Mouse (Mus musculus) liver, embryonic 12.5 days (tissue): ENCODE data around the gene Pigq. TPM values are rescaled to one million over a fixed set of nuclear protein-coding genes. Genes with fewer than 3 reads are reported as not detected.

Experiments used
- ATAC-seq: fragments of 200-750 bp; cut with Nextera tagmentation; 2 replicates; pipeline ENCODE4 v1.8.0; 2017; ENCODE audit warnings: moderate number of reproducible peaks, mild to moderate bottlenecking, moderate library complexity
- H3K27ac ChIP-seq: fragments of 300-500 bp; sonication (generic); 2 replicates; pipeline ENCODE4 v1.5.1; 2016; ENCODE audit warnings: mild to moderate bottlenecking
- H3K27me3 ChIP-seq: fragments of 300-500 bp; sonication (generic); replicated peaks from 2 replicates; pipeline ENCODE4 v1.6.1; 2016; ENCODE audit warnings: mild to moderate bottlenecking, moderate library complexity
- H3K36me3 ChIP-seq: fragments of 300-500 bp; sonication (generic); 2 replicates; pipeline ENCODE4 v1.6.1; 2016; ENCODE audit warnings: mild to moderate bottlenecking, moderate library complexity
- H3K4me1 ChIP-seq: fragments of 300-500 bp; sonication (generic); 2 replicates; pipeline ENCODE4 v1.6.1; 2016
- H3K4me2 ChIP-seq: fragments of 300-500 bp; sonication (generic); 2 replicates; pipeline ENCODE4 v1.6.1; 2016; ENCODE audit warnings: mild to moderate bottlenecking, moderate library complexity
- H3K4me3 ChIP-seq: fragments of 300-500 bp; sonication (generic); 2 replicates; pipeline ENCODE4 v1.5.1; 2016; ENCODE audit warnings: mild to moderate bottlenecking, moderate library complexity
- H3K9ac ChIP-seq: fragments of 300-500 bp; sonication (generic); 2 replicates; pipeline ENCODE4 v1.6.1; 2016; ENCODE audit warnings: mild to moderate bottlenecking, moderate library complexity
- H3K9me3 ChIP-seq: fragments of 300-500 bp; sonication (generic); replicated peaks from 2 replicates; pipeline ENCODE4 v1.6.1; 2016; ENCODE audit warnings: mild to moderate bottlenecking, moderate library complexity
- WGBS: fragments of 180-500 bp; shearing (Covaris S2); methylation state at CpG from one replicate; pipeline ENCODE4 v1.1.7; 2016; ENCODE audit not compliant: insufficient replicate concordance; 5-methylcytosine and 5-hydroxymethylcytosine counted together
- polyA plus RNA-seq: library from polyadenylated mRNA; unstranded; fragments of >200 nt; fragmentation: Nextera tagmentation; extraction: Ambion mirVana; gene quantifications from 2 replicates; pipeline ENCODE4 v1.2.1, GENCODE M21; 2016

Gene Pigq
- polyA plus RNA-seq, 1 experiment from 2014 or later: 161 TPM

GRCm38 (mm10) chr17:25893975-25894617 is 50.6 kb downstream of the Pigq start:
- peak; percentile 72 for ATAC-seq
- Histone ChIP-seq H3K27me3 (no peaks in the 10 kb centered on the region), H3K9me3 (no peaks in the 10 kb centered on the region), H3K4me3 (no peak overlapping the region), H3K4me2 (no peak overlapping the region), H3K4me1 (peaks cover 18% of the 10 kb centered on the region), H3K9ac (no peak overlapping the region), H3K36me3 (peaks cover 12% of the 10 kb centered on the region), H3K27ac (no peak overlapping the region)
- WGBS: 19% methylated on average over 2 of the region's 2 CpGs

GRCm38 (mm10) chr17:25888837-25889236 is 55.9 kb downstream of the Pigq start:
- no peak overlapping the region for H3K4me2 ChIP-seq
- H3K27ac ChIP-seq: no peak overlapping the region
- no peak overlapping the region for H3K9ac ChIP-seq
- H3K4me3 ChIP-seq: no peak overlapping the region
- peaks cover 33% of the 10 kb centered on the region for H3K36me3 ChIP-seq
- 63% methylated on average over 3 of the region's 3 CpGs for WGBS
- no peak for ATAC-seq
- no peaks in the 10 kb centered on the region for H3K9me3 ChIP-seq
- no peaks in the 10 kb centered on the region for H3K27me3 ChIP-seq
- H3K4me1 ChIP-seq: peaks cover 16% of the 10 kb centered on the region

- Histone ChIP-seq H3K4me3 (no peak overlapping the region), H3K4me2 (no peak overlapping the region), H3K27ac (no peak overlapping the region), H3K27me3 (no peaks in the 10 kb centered on the region), H3K9me3 (no peaks in the 10 kb centered on the region), H3K9ac (no peak overlapping the region), H3K36me3 (peaks cover 47% of the 10 kb centered on the region), H3K4me1 (peaks cover 21% of the 10 kb centered on the region)
- ATAC-seq: no peak
- WGBS: 69% methylated on average over 10 of the region's 10 CpGs
Observed at GRCm38 (mm10) chr17:25887467-25887866, 57.3 kb downstream of the Pigq start.

GRCm38 (mm10) chr17:25886806-25887205 is 57.9 kb downstream of the Pigq start:
- Histone ChIP-seq H3K27ac (no peak overlapping the region), H3K9me3 (no peaks in the 10 kb centered on the region), H3K4me2 (no peak overlapping the region), H3K27me3 (no peaks in the 10 kb centered on the region), H3K36me3 (peaks cover 50% of the 10 kb centered on the region), H3K4me3 (no peak overlapping the region), H3K4me1 (peaks cover 27% of the 10 kb centered on the region), H3K9ac (no peak overlapping the region)
- ATAC-seq: no peak

- ATAC-seq: no peak
- no peak overlapping the region for H3K4me2 ChIP-seq
- peaks cover 38% of the 10 kb centered on the region for H3K4me1 ChIP-seq
- no peak overlapping the region for H3K27ac ChIP-seq
- H3K9me3 ChIP-seq: no peaks in the 10 kb centered on the region
- H3K9ac ChIP-seq: no peak overlapping the region
- H3K27me3 ChIP-seq: no peaks in the 10 kb centered on the region
- WGBS: 52% methylated on average over 4 of the region's 4 CpGs
- no peak overlapping the region for H3K4me3 ChIP-seq
- H3K36me3 ChIP-seq: peaks cover 54% of the 10 kb centered on the region
Observed at GRCm38 (mm10) chr17:25885636-25886035, 59.1 kb downstream of the Pigq start.

- 75% methylated on average over 3 of the region's 3 CpGs for WGBS
- Histone ChIP-seq H3K4me1 (peaks cover 41% of the 10 kb centered on the region), H3K27ac (no peak overlapping the region), H3K4me3 (no peak overlapping the region), H3K27me3 (no peaks in the 10 kb centered on the region), H3K9ac (no peak overlapping the region), H3K36me3 (peaks cover 53% of the 10 kb centered on the region), H3K9me3 (no peaks in the 10 kb centered on the region), H3K4me2 (no peak overlapping the region)
- no peak for ATAC-seq
Observed at GRCm38 (mm10) chr17:25883824-25884223, 60.9 kb downstream of the Pigq start.

- H3K9me3 ChIP-seq: no peaks in the 10 kb centered on the region
- no peak for ATAC-seq
- 85% methylated on average over 8 of the region's 8 CpGs for WGBS
- no peak overlapping the region for H3K4me2 ChIP-seq
- H3K27me3 ChIP-seq: no peaks in the 10 kb centered on the region
- peaks cover 55% of the 10 kb centered on the region for H3K36me3 ChIP-seq
- H3K27ac ChIP-seq: no peak overlapping the region
- no peak overlapping the region for H3K9ac ChIP-seq
- H3K4me3 ChIP-seq: no peak overlapping the region
- peaks cover 41% of the 10 kb centered on the region for H3K4me1 ChIP-seq
Observed at GRCm38 (mm10) chr17:25883268-25883667, 61.5 kb downstream of the Pigq start.

- Histone ChIP-seq H3K27me3 (no peaks in the 10 kb centered on the region), H3K4me3 (no peak overlapping the region), H3K4me1 (peaks cover 44% of the 10 kb centered on the region), H3K36me3 (peaks cover 54% of the 10 kb centered on the region), H3K9ac (no peak overlapping the region), H3K4me2 (no peak overlapping the region), H3K27ac (peak overlapping the region; percentile 67; the same call in 1 of the 2 replicates), H3K9me3 (no peaks in the 10 kb centered on the region)
- peak; percentile 59 for ATAC-seq
- WGBS: 40% methylated on average over 5 of the region's 5 CpGs
Observed at GRCm38 (mm10) chr17:25882306-25882705, 62.4 kb downstream of the Pigq start.

GRCm38 (mm10) chr17:25881691-25882090 is 63.0 kb downstream of the Pigq start:
- H3K4me3 ChIP-seq: no peak overlapping the region
- no peaks in the 10 kb centered on the region for H3K27me3 ChIP-seq
- 67% methylated on average over 4 of the region's 4 CpGs for WGBS
- ATAC-seq: no peak
- H3K4me2 ChIP-seq: no peak overlapping the region
- peaks cover 54% of the 10 kb centered on the region for H3K36me3 ChIP-seq
- H3K27ac ChIP-seq: peak overlapping the region; percentile 67
- no peak overlapping the region for H3K9ac ChIP-seq
- peaks cover 44% of the 10 kb centered on the region for H3K4me1 ChIP-seq
- H3K9me3 ChIP-seq: no peaks in the 10 kb centered on the region

- H3K4me3 ChIP-seq: no peak overlapping the region
- peak; percentile 3; the same call in 1 of the 2 replicates for ATAC-seq
- H3K36me3 ChIP-seq: peaks cover 54% of the 10 kb centered on the region
- H3K4me1 ChIP-seq: peaks cover 44% of the 10 kb centered on the region
- H3K9me3 ChIP-seq: no peaks in the 10 kb centered on the region
- WGBS: 35% methylated on average over 5 of the region's 5 CpGs
- H3K9ac ChIP-seq: no peak overlapping the region
- no peak overlapping the region for H3K4me2 ChIP-seq
- H3K27ac ChIP-seq: peak overlapping the region; percentile 67
- H3K27me3 ChIP-seq: no peaks in the 10 kb centered on the region
Observed at GRCm38 (mm10) chr17:25880913-25881641, 63.7 kb downstream of the Pigq start.

- no peak within 1 kb of the TSS for H3K4me3 ChIP-seq
- no peak within 1 kb of the TSS for H3K9ac ChIP-seq
- WGBS: 61% methylated on average over 5 of the region's 5 CpGs
- H3K36me3 ChIP-seq: peaks cover 54% of the 10 kb centered on the region
- H3K27ac ChIP-seq: peak within 1 kb of the TSS; percentile 67
- H3K27me3 ChIP-seq: no peaks in the 10 kb centered on the region
- H3K4me2 ChIP-seq: no peak within 1 kb of the TSS
- peaks cover 45% of the 10 kb centered on the region for H3K4me1 ChIP-seq
- H3K9me3 ChIP-seq: no peaks in the 10 kb centered on the region
- peak; percentile 19; the same call in 1 of the 2 replicates for ATAC-seq
Observed at GRCm38 (mm10) chr17:25880196-25880910, 64.4 kb downstream of the Pigq start, which contains the start of gene Wfikkn1. TSS of gene Wfikkn1 (minus strand) at chr17:25880858.

- no peak overlapping the region for H3K4me2 ChIP-seq
- no peak overlapping the region for H3K9ac ChIP-seq
- H3K4me1 ChIP-seq: peaks cover 45% of the 10 kb centered on the region
- H3K36me3 ChIP-seq: peaks cover 54% of the 10 kb centered on the region
- ATAC-seq: no peak
- WGBS: 77% methylated on average over 8 of the region's 8 CpGs
- H3K4me3 ChIP-seq: no peak overlapping the region
- H3K9me3 ChIP-seq: no peaks in the 10 kb centered on the region
- H3K27me3 ChIP-seq: no peaks in the 10 kb centered on the region
- H3K27ac ChIP-seq: no peak overlapping the region
Observed at GRCm38 (mm10) chr17:25879750-25880149, 65.0 kb downstream of the Pigq start.
